Mouse (Mus musculus): ENCODE data around the gene Slc35g2. TPM values are rescaled to one million over a fixed set of nuclear protein-coding genes. Genes with fewer than 3 reads are reported as not detected.
A peak's percentile ranks its signal among the peaks of the same experiment; 100 is the strongest.

The Slc35g2 gene
- polyA plus RNA-seq, 1 experiment from 2014 or later = 7.5 TPM

- H3K4me1 ChIP-seq (replicated peaks; ENCODE audit: control insufficient read depth, insufficient read depth, low read length) = no peaks in the 10 kb centered on the region; the same call in 1 of the 2 replicates
- H3K36me3 ChIP-seq (ENCODE audit: control insufficient read depth, insufficient read depth, low read length) = 0 out of 2 replicates have a peak, but pooled peaks cover 3% of the 10 kb centered on the region
- peak overlapping the region; percentile 95 for H3K4me3 ChIP-seq (ENCODE audit: low read depth, low read length)
- WGBS = 13% methylated on average over 9 of the region's 9 CpGs
- peak; percentile 31; the same call in 1 of the 2 replicates for ATAC-seq (replicated peaks; ENCODE audit: low FRiP score)
- peak overlapping the region; percentile 54 for H3K4me2 ChIP-seq (ENCODE audit: low read depth, low read length, severe bottlenecking)
- H3K9me3 ChIP-seq (ENCODE audit: control insufficient read depth, low read length) = peaks cover 2% of the 10 kb centered on the region; the same call in 1 of the 2 replicates
- peak overlapping the region; percentile 88 for H3K9ac ChIP-seq (ENCODE audit: low read length)
- no peaks in the 10 kb centered on the region for H3K27me3 ChIP-seq (ENCODE audit: control insufficient read depth, insufficient read depth, low read length)
- no peak for DNase-seq (ENCODE audit: low spot score)
- H3K27ac ChIP-seq (ENCODE audit: low read depth, low read length) = peak overlapping the region; percentile 76
These were observed 24.3 kb downstream of the Slc35g2 start for GRCm38 (mm10) chr9:100546594-100546910.

- Histone ChIP-seq H3K27ac (ENCODE audit: low read depth, low read length) (peak within 1 kb of the TSS; percentile 85), H3K4me2 (ENCODE audit: low read depth, low read length, severe bottlenecking) (peak within 1 kb of the TSS; percentile 54), H3K9me3 (ENCODE audit: control insufficient read depth, low read length) (peaks cover 2% of the 10 kb centered on the region; the same call in 1 of the 2 replicates), H3K36me3 (ENCODE audit: control insufficient read depth, insufficient read depth, low read length) (0 out of 2 replicates have a peak, but pooled peaks cover 3% of the 10 kb centered on the region), H3K27me3 (ENCODE audit: control insufficient read depth, insufficient read depth, low read length) (no peaks in the 10 kb centered on the region), H3K9ac (ENCODE audit: low read length) (peak within 1 kb of the TSS; percentile 88), H3K4me3 (ENCODE audit: low read depth, low read length) (peak within 1 kb of the TSS; percentile 95), H3K4me1 (replicated peaks; ENCODE audit: control insufficient read depth, insufficient read depth, low read length) (no peaks in the 10 kb centered on the region; the same call in 1 of the 2 replicates)
- WGBS = under 1% methylated on average over 87 of the region's 93 CpGs
- ATAC-seq (replicated peaks; ENCODE audit: low FRiP score) (peak; percentile 100), DNase-seq (ENCODE audit: low spot score) (peak; percentile 99)
These were observed 24.9 kb downstream of the Slc35g2 start, which contains the start of gene Nck1 for GRCm38 (mm10) chr9:100545715-100546593. Gene Nck1 (minus strand): TSS chr9:100546134.

GRCm38 (mm10) chr9:100544948-100545714 is 25.8 kb downstream of the Slc35g2 start:
- H3K27ac ChIP-seq (ENCODE audit: low read depth, low read length) = peak overlapping the region; percentile 85
- DNase-seq (ENCODE audit: low spot score) (no peak), ATAC-seq (replicated peaks; ENCODE audit: low FRiP score) (no peak)
- no peaks in the 10 kb centered on the region; the same call in 1 of the 2 replicates for H3K4me1 ChIP-seq (replicated peaks; ENCODE audit: control insufficient read depth, insufficient read depth, low read length)
- peaks cover 2% of the 10 kb centered on the region; the same call in 1 of the 2 replicates for H3K9me3 ChIP-seq (ENCODE audit: control insufficient read depth, low read length)
- H3K36me3 ChIP-seq (ENCODE audit: control insufficient read depth, insufficient read depth, low read length) = 0 out of 2 replicates have a peak, but pooled peaks cover 3% of the 10 kb centered on the region
- H3K9ac ChIP-seq (ENCODE audit: low read length) = peak overlapping the region; percentile 88
- no peaks in the 10 kb centered on the region for H3K27me3 ChIP-seq (ENCODE audit: control insufficient read depth, insufficient read depth, low read length)
- peak overlapping the region; percentile 54 for H3K4me2 ChIP-seq (ENCODE audit: low read depth, low read length, severe bottlenecking)
- under 1% methylated on average over 34 of the region's 38 CpGs for WGBS
- peak overlapping the region; percentile 95 for H3K4me3 ChIP-seq (ENCODE audit: low read depth, low read length)

GRCm38 (mm10) chr9:100535618-100536262 is 35.1 kb downstream of the Slc35g2 start:
- Histone ChIP-seq H3K27ac (ENCODE audit: low read depth, low read length) (no peak overlapping the region), H3K4me1 (replicated peaks; ENCODE audit: control insufficient read depth, insufficient read depth, low read length) (no peaks in the 10 kb centered on the region), H3K4me2 (ENCODE audit: low read depth, low read length, severe bottlenecking) (no peak overlapping the region), H3K9me3 (ENCODE audit: control insufficient read depth, low read length) (no peaks in the 10 kb centered on the region), H3K9ac (ENCODE audit: low read length) (no peak overlapping the region), H3K27me3 (ENCODE audit: control insufficient read depth, insufficient read depth, low read length) (no peaks in the 10 kb centered on the region), H3K4me3 (ENCODE audit: low read depth, low read length) (no peak overlapping the region), H3K36me3 (ENCODE audit: control insufficient read depth, insufficient read depth, low read length) (no peaks in the 10 kb centered on the region)
- DNase-seq (ENCODE audit: low spot score) = no peak
- ATAC-seq (replicated peaks; ENCODE audit: low FRiP score) = no peak
- WGBS = 95% methylated on average over 2 of the region's 2 CpGs

GRCm38 (mm10) chr9:100534686-100535085 is 36.2 kb downstream of the Slc35g2 start:
- DNase-seq (ENCODE audit: low spot score) = no peak
- 90% methylated on average over 3 of the region's 3 CpGs for WGBS
- no peak overlapping the region for H3K4me3 ChIP-seq (ENCODE audit: low read depth, low read length)
- H3K9me3 ChIP-seq (ENCODE audit: control insufficient read depth, low read length) = no peaks in the 10 kb centered on the region
- no peak overlapping the region for H3K4me2 ChIP-seq (ENCODE audit: low read depth, low read length, severe bottlenecking)
- no peaks in the 10 kb centered on the region for H3K27me3 ChIP-seq (ENCODE audit: control insufficient read depth, insufficient read depth, low read length)
- H3K36me3 ChIP-seq (ENCODE audit: control insufficient read depth, insufficient read depth, low read length) = no peaks in the 10 kb centered on the region
- no peaks in the 10 kb centered on the region for H3K4me1 ChIP-seq (replicated peaks; ENCODE audit: control insufficient read depth, insufficient read depth, low read length)
- no peak for ATAC-seq (replicated peaks; ENCODE audit: low FRiP score)
- no peak overlapping the region for H3K9ac ChIP-seq (ENCODE audit: low read length)
- H3K27ac ChIP-seq (ENCODE audit: low read depth, low read length) = no peak overlapping the region

GRCm38 (mm10) chr9:100532847-100533505 is 37.9 kb downstream of the Slc35g2 start:
- Histone ChIP-seq H3K4me2 (ENCODE audit: low read depth, low read length, severe bottlenecking) (no peak overlapping the region), H3K4me3 (ENCODE audit: low read depth, low read length) (no peak overlapping the region), H3K9ac (ENCODE audit: low read length) (no peak overlapping the region), H3K27ac (ENCODE audit: low read depth, low read length) (no peak overlapping the region), H3K4me1 (replicated peaks; ENCODE audit: control insufficient read depth, insufficient read depth, low read length) (no peaks in the 10 kb centered on the region), H3K27me3 (ENCODE audit: control insufficient read depth, insufficient read depth, low read length) (no peaks in the 10 kb centered on the region), H3K36me3 (ENCODE audit: control insufficient read depth, insufficient read depth, low read length) (no peaks in the 10 kb centered on the region), H3K9me3 (ENCODE audit: control insufficient read depth, low read length) (no peaks in the 10 kb centered on the region)
- 88% methylated on average over 3 of the region's 3 CpGs for WGBS
- ATAC-seq (replicated peaks; ENCODE audit: low FRiP score) (no peak), DNase-seq (ENCODE audit: low spot score) (no peak)

- no peaks in the 10 kb centered on the region for H3K9me3 ChIP-seq (ENCODE audit: control insufficient read depth, low read length)
These were observed 39.6 kb downstream of the Slc35g2 start for GRCm38 (mm10) chr9:100531296-100531695.

GRCm38 (mm10) chr9:100525225-100525624 is 45.7 kb downstream of the Slc35g2 start:
- Histone ChIP-seq H3K36me3 (ENCODE audit: control insufficient read depth, insufficient read depth, low read length) (no peaks in the 10 kb centered on the region), H3K4me1 (replicated peaks; ENCODE audit: control insufficient read depth, insufficient read depth, low read length) (0 out of 2 replicates have a peak, but pooled peaks cover under 1% of the 10 kb centered on the region), H3K27ac (ENCODE audit: low read depth, low read length) (no peak overlapping the region), H3K9me3 (ENCODE audit: control insufficient read depth, low read length) (no peaks in the 10 kb centered on the region), H3K4me3 (ENCODE audit: low read depth, low read length) (no peak overlapping the region), H3K9ac (ENCODE audit: low read length) (no peak overlapping the region), H3K27me3 (ENCODE audit: control insufficient read depth, insufficient read depth, low read length) (no peaks in the 10 kb centered on the region), H3K4me2 (ENCODE audit: low read depth, low read length, severe bottlenecking) (no peak overlapping the region)
- no peak for DNase-seq (ENCODE audit: low spot score)
- 86% methylated on average over 2 of the region's 2 CpGs for WGBS
- ATAC-seq (replicated peaks; ENCODE audit: low FRiP score) = no peak

More at GRCm38 (mm10) chr9:100531296-100531695, 39.6 kb downstream of the Slc35g2 start:
- Histone ChIP-seq H3K9ac (ENCODE audit: low read length) (no peak overlapping the region), H3K4me2 (ENCODE audit: low read depth, low read length, severe bottlenecking) (no peak overlapping the region), H3K36me3 (ENCODE audit: control insufficient read depth, insufficient read depth, low read length) (no peaks in the 10 kb centered on the region), H3K27ac (ENCODE audit: low read depth, low read length) (no peak overlapping the region), H3K27me3 (ENCODE audit: control insufficient read depth, insufficient read depth, low read length) (no peaks in the 10 kb centered on the region), H3K4me1 (replicated peaks; ENCODE audit: control insufficient read depth, insufficient read depth, low read length) (no peaks in the 10 kb centered on the region), H3K4me3 (ENCODE audit: low read depth, low read length) (no peak overlapping the region)
- no peak for ATAC-seq (replicated peaks; ENCODE audit: low FRiP score)
- DNase-seq (ENCODE audit: low spot score) = no peak
- 92% methylated on average over 1 of the region's 1 CpGs for WGBS

Measured in forebrain, embryonic 11.5 days (tissue).